Mouse (Mus musculus) heart, postnatal 0 days (tissue): ENCODE results near the gene Gdap2.

Experiments
- CTCF ChIP-seq: IDR thresholded peaks from 2 replicates; pipeline ENCODE4 v1.5.1; 2016; ENCODE audit warnings: antibody characterized with exemption, control low read depth, low read depth
- EP300 ChIP-seq: IDR thresholded peaks from 2 replicates; pipeline ENCODE4 v1.6.1; 2016; ENCODE audit warnings: antibody characterized with exemption, low read depth

DNA sequence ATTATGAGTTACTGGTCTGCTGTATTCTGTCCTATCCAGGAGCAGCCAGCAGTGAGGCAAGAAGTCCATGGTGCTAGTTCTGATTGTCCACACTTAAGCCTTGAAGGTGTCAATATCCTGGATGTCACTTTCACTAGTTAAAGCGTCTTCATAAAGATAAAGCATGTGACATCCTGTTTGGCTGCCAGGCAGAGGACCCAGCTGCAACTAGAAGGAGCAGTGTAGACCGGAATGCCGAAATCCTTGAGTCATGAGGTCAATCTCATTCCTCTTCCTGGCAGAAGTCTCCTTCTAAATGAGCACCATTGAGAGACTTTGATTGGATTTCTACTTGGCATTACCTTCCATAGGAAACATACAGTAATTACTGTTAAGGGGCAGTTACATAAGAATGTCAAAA, 18.3 kb downstream of the Gdap2 start:
- TF ChIP-seq CTCF = no peak
- TF ChIP-seq EP300 = no peak
